ENCODE assay signal across 8 mouse cellular contexts in genomic region chr15:8442156-8442555, GRCm38 (mm10). TPM values are rescaled to one million over a fixed set of nuclear protein-coding genes. Genes with fewer than 3 reads are reported as not detected.
A peak's percentile ranks its signal among the peaks of the same experiment; 100 is the strongest.
DNase-seq lines count a peak whose midpoint lies in the region; ATAC-seq lines count a peak whose summit lies in the region.

No protein-coding gene starts in this region.

- H3K9me3 ChIP-seq in forebrain, embryonic 14.5 days (replicated peaks; ENCODE audit: control insufficient read depth, low read length) = no peaks in the 10 kb centered on the region

- DNase-seq in cerebellum, adult 9-10 months = peak; percentile 26
- DNase-seq in cerebellum, postnatal 4 days (ENCODE audit: low spot score in 2 of 2) = no peak
- DNase-seq in NIH3T3 (ENCODE audit: low read depth) = peak; percentile 56
- DNase-seq in forebrain, embryonic 14.5 days (ENCODE audit: low spot score) = peak; percentile 63
- peak; percentile 20 for DNase-seq in kidney, adult 18-20 months
- DNase-seq in mesoderm, embryonic 11.5 days (ENCODE audit: low read depth, low spot score) = peak; percentile 72
- no peak for DNase-seq in right cerebral cortex, adult 18-20 months
- DNase-seq in spleen, adult 12 weeks (ENCODE audit: low spot score) = no peak

- no peak for ATAC-seq in forebrain, embryonic 14.5 days

- no peak overlapping the region; the same call in 1 of the 2 replicates for H3K27ac ChIP-seq in forebrain, embryonic 14.5 days (ENCODE audit: low read depth, low read length)

- 2% methylated on average over 11 of the region's 11 CpGs for WGBS in forebrain, embryonic 14.5 days

- H3K4me1 ChIP-seq in forebrain, embryonic 14.5 days (ENCODE audit: control insufficient read depth, insufficient read depth, low read length) = peaks cover 17% of the 10 kb centered on the region

- no peaks in the 10 kb centered on the region for H3K36me3 ChIP-seq in forebrain, embryonic 14.5 days (ENCODE audit: control insufficient read depth, insufficient read depth, low read length)

- peak overlapping the region; percentile 95 for H3K4me3 ChIP-seq in forebrain, embryonic 14.5 days (ENCODE audit: low read depth, low read length)

- H3K27me3 ChIP-seq in forebrain, embryonic 14.5 days (replicated peaks; ENCODE audit: control insufficient read depth, insufficient read depth, low read length) = no peaks in the 10 kb centered on the region

- H3K4me2 ChIP-seq in forebrain, embryonic 14.5 days (ENCODE audit: low read length) = peak overlapping the region; percentile 76

- H3K9ac ChIP-seq in forebrain, embryonic 14.5 days (ENCODE audit: low read length) = peak overlapping the region; percentile 98

RNA-seq across cellular contexts. Expression of gene Nipbl, which starts 2.1 kb away (rescaled TPM):
- 15.3 and 18.4 TPM in 2 replicates for polyA plus RNA-seq in forebrain, embryonic 14.5 days (2014; fragmentation: Nextera tagmentation; extraction: Ambion mirVana)

Comparison
In these comparisons a context has a peak if more than half of its experiments do, and no peak if none do; other contexts are left out.
1. DNase-seq: peak in cerebellum, adult 9-10 months (single experiment), NIH3T3 (single experiment), forebrain, embryonic 14.5 days (single experiment), kidney, adult 18-20 months (single experiment) and mesoderm, embryonic 11.5 days (single experiment); none in cerebellum, postnatal 4 days (0 of 2), right cerebral cortex, adult 18-20 months (single experiment) and spleen, adult 12 weeks (single experiment).